Mouse (Mus musculus): ENCODE measurements around the gene Mad1l1. TPM values are rescaled to one million over a fixed set of nuclear protein-coding genes. Genes with fewer than 3 reads are reported as not detected.

Mad1l1 gene
- polyA plus RNA-seq, 1 experiment, result 18.3 TPM

GRCm38 (mm10) chr5:140123640-140124366 is 197.5 kb downstream of the Mad1l1 start:
- H3K4me3 ChIP-seq (ENCODE audit: extremely low read depth, insufficient read depth, insufficient read length), result no peak overlapping the region
- TF ChIP-seq CTCF (IDR thresholded peaks at IDR 0.05; ENCODE audit: extremely low read depth, insufficient read depth, insufficient read length, insufficient replicate concordance), result no peak
- no peak for TF ChIP-seq POLR2A (IDR thresholded peaks at IDR 0.05; ENCODE audit: low read depth, low read length)
- no peaks in the 10 kb centered on the region for H3K27me3 ChIP-seq (ENCODE audit: control insufficient read depth, insufficient read depth, low read length)
- H3K27ac ChIP-seq (ENCODE audit: insufficient read depth, low read length), result no peak overlapping the region
- DNase-seq (ENCODE audit: low read depth in 1 of 2, low spot score in 2 of 2), result no peak
- H3K4me1 ChIP-seq (ENCODE audit: control insufficient read depth, insufficient read depth, insufficient read length), result no peaks in the 10 kb centered on the region
- no peaks in the 10 kb centered on the region for H3K36me3 ChIP-seq (ENCODE audit: control insufficient read depth, insufficient read depth, low read length)
- 65% methylated on average over 4 of the region's 4 CpGs for WGBS

DNA sequence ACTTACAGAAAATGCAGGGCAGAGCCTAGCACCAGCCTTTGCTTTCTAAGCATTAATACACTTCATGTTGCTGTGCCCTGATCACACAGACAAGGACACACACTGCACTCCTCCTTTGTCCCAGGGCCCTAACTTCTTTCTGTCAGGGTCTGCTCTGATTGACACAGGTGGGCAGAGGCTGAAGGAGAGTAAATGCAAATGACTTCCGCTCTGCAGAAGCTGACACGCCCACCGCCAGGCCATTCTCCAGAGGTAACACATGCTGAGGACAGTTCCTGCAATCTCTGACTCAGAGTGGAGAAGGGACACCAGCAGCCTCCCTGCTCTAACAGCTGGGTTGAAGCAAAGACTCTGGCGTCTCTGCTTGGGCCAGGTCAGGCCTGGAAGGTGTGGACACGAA is 198.2 kb downstream of the Mad1l1 start:
- DNase-seq (ENCODE audit: low read depth in 1 of 2, low spot score in 2 of 2), result no peak
- Histone ChIP-seq H3K4me1 (ENCODE audit: control insufficient read depth, insufficient read depth, insufficient read length) (no peaks in the 10 kb centered on the region), H3K4me3 (ENCODE audit: extremely low read depth, insufficient read depth, insufficient read length) (no peak overlapping the region), H3K36me3 (ENCODE audit: control insufficient read depth, insufficient read depth, low read length) (no peaks in the 10 kb centered on the region), H3K27ac (ENCODE audit: insufficient read depth, low read length) (no peak overlapping the region), H3K27me3 (ENCODE audit: control insufficient read depth, insufficient read depth, low read length) (no peaks in the 10 kb centered on the region)
- whole genome bisulfite sequencing, result 86% methylated on average over 5 of the region's 5 CpGs
- TF ChIP-seq POLR2A (IDR thresholded peaks at IDR 0.05; ENCODE audit: low read depth, low read length) (no peak), CTCF (IDR thresholded peaks at IDR 0.05; ENCODE audit: extremely low read depth, insufficient read depth, insufficient read length, insufficient replicate concordance) (no peak)

DNA sequence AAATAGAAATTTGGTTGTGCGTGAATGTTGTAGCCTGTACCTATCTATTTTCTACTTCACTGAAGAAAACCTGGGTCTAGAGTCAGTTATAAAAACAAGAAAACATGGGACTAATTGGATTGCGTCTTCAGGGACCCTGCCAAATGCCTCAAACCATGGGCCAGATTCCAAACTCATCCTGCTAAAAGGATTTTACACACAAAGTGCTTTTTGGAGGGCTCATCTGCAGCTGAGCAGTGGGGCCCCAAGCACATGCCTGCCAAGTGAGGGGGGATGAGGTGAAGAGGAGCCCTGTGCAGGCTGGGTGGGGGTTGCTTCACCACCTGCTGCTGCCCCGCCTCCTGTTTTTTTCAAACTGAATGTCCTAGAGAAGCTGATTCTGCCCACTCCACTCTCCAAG is 199.4 kb downstream of the Mad1l1 start:
- Histone ChIP-seq H3K36me3 (ENCODE audit: control insufficient read depth, insufficient read depth, low read length) (no peaks in the 10 kb centered on the region), H3K4me3 (ENCODE audit: extremely low read depth, insufficient read depth, insufficient read length) (no peak overlapping the region), H3K4me1 (ENCODE audit: control insufficient read depth, insufficient read depth, insufficient read length) (no peaks in the 10 kb centered on the region; the same call in 1 of the 2 replicates), H3K27me3 (ENCODE audit: control insufficient read depth, insufficient read depth, low read length) (no peaks in the 10 kb centered on the region), H3K27ac (ENCODE audit: insufficient read depth, low read length) (no peak overlapping the region)
- WGBS, result 93% methylated on average over 3 of the region's 3 CpGs
- no peak for TF ChIP-seq POLR2A (IDR thresholded peaks at IDR 0.05; ENCODE audit: low read depth, low read length)
- no peak for TF ChIP-seq CTCF (IDR thresholded peaks at IDR 0.05; ENCODE audit: extremely low read depth, insufficient read depth, insufficient read length, insufficient replicate concordance)
- DNase-seq (ENCODE audit: low read depth in 1 of 2, low spot score in 2 of 2), result no peak

DNA sequence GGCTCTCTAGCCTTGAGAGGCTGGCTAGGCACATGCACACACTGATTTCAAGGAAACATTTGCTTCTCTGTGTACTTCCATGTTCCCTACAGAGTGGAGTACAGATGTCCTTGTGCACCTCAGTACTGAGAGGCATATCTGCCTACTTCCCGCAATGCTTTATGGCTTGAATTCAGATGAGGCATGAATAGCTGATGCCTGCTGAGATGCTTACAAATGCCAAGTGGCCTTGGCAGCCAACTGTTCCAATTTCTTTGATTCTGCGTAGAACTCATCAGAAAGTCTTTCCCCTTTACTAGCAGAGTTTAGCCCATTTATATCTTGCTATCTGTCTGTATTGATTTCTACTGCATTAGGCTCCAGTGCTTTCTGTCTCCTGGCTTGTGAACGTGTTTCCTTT is 202.4 kb downstream of the Mad1l1 start:
- H3K4me1 ChIP-seq (ENCODE audit: control insufficient read depth, insufficient read depth, insufficient read length), result no peaks in the 10 kb centered on the region; the same call in 1 of the 2 replicates
- 95% methylated on average over 3 of the region's 3 CpGs for WGBS

DNA sequence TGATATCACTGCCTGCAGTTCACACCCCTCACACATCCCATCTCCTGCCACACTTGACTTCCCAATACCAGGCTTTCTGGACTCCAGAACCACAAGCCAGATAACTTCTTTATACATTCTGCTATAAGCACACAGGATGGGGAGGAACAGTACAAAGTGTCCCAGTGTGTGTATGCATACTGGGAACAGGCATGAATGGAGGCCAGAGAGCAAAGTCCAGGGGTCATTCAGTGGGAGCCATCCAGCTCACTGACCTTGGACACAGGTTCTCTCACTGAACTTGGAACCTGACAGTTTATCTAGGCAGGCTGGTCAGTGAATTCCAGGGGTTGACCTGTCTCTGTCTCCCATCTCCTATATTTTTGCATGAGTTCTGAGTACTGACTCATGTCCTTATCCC is 203.4 kb downstream of the Mad1l1 start:
- no peak overlapping the region for H3K4me3 ChIP-seq (ENCODE audit: extremely low read depth, insufficient read depth, insufficient read length)
- no peaks in the 10 kb centered on the region; the same call in 1 of the 2 replicates for H3K4me1 ChIP-seq (ENCODE audit: control insufficient read depth, insufficient read depth, insufficient read length)
- H3K36me3 ChIP-seq (ENCODE audit: control insufficient read depth, insufficient read depth, low read length), result no peaks in the 10 kb centered on the region
- TF ChIP-seq POLR2A (IDR thresholded peaks at IDR 0.05; ENCODE audit: low read depth, low read length) (no peak), CTCF (IDR thresholded peaks at IDR 0.05; ENCODE audit: extremely low read depth, insufficient read depth, insufficient read length, insufficient replicate concordance) (no peak)
- no peak for DNase-seq (ENCODE audit: low read depth in 1 of 2, low spot score in 2 of 2)
- no peaks in the 10 kb centered on the region for H3K27me3 ChIP-seq (ENCODE audit: control insufficient read depth, insufficient read depth, low read length)
- no peak overlapping the region for H3K27ac ChIP-seq (ENCODE audit: insufficient read depth, low read length)

More for the DNA sequence above, 202.4 kb downstream of the Mad1l1 start:
- no peak for TF ChIP-seq POLR2A (IDR thresholded peaks at IDR 0.05; ENCODE audit: low read depth, low read length)
- no peak for TF ChIP-seq CTCF (IDR thresholded peaks at IDR 0.05; ENCODE audit: extremely low read depth, insufficient read depth, insufficient read length, insufficient replicate concordance)
- no peaks in the 10 kb centered on the region for H3K27me3 ChIP-seq (ENCODE audit: control insufficient read depth, insufficient read depth, low read length)
- no peak overlapping the region for H3K27ac ChIP-seq (ENCODE audit: insufficient read depth, low read length)
- no peak for DNase-seq (ENCODE audit: low read depth in 1 of 2, low spot score in 2 of 2)
- H3K4me3 ChIP-seq (ENCODE audit: extremely low read depth, insufficient read depth, insufficient read length), result no peak overlapping the region
- no peaks in the 10 kb centered on the region for H3K36me3 ChIP-seq (ENCODE audit: control insufficient read depth, insufficient read depth, low read length)

- H3K27me3 ChIP-seq (ENCODE audit: control insufficient read depth, insufficient read depth, low read length), result no peaks in the 10 kb centered on the region
- DNase-seq (ENCODE audit: low read depth in 1 of 2, low spot score in 2 of 2), result peak; percentile 8 to 10
- H3K27ac ChIP-seq (ENCODE audit: insufficient read depth, low read length), result peak overlapping the region; percentile 54; the same call in 1 of the 2 replicates
- H3K4me3 ChIP-seq (ENCODE audit: extremely low read depth, insufficient read depth, insufficient read length), result no peak overlapping the region
- H3K4me1 ChIP-seq (ENCODE audit: control insufficient read depth, insufficient read depth, insufficient read length), result no peaks in the 10 kb centered on the region; the same call in 1 of the 2 replicates
- no peaks in the 10 kb centered on the region for H3K36me3 ChIP-seq (ENCODE audit: control insufficient read depth, insufficient read depth, low read length)
- WGBS, result 51% methylated on average over 8 of the region's 8 CpGs
- TF ChIP-seq CTCF (IDR thresholded peaks at IDR 0.05; ENCODE audit: extremely low read depth, insufficient read depth, insufficient read length, insufficient replicate concordance) (no peak), POLR2A (IDR thresholded peaks at IDR 0.05; ENCODE audit: low read depth, low read length) (no peak)
These were observed 205.7 kb downstream of the Mad1l1 start for GRCm38 (mm10) chr5:140115434-140116271.

All from spleen, adult 2 months (tissue).